Mouse (Mus musculus) liver, adult 2 months (tissue): ENCODE data around the gene Reck.

Experiments
- CTCF ChIP-seq: fragments of 200-500 bp; IDR thresholded peaks from 2 replicates; pipeline ENCODE4 v1.5.1; 2011; ENCODE audit warnings: low read depth, low read length, control low read depth
- POLR2A ChIP-seq: fragments of 200-500 bp; IDR thresholded peaks from 2 replicates; pipeline ENCODE4 v1.6.1; 2011; ENCODE audit warnings: low read length, control low read depth; ENCODE audit not compliant: insufficient read depth; ENCODE audit errors: extremely low read depth

DNA sequence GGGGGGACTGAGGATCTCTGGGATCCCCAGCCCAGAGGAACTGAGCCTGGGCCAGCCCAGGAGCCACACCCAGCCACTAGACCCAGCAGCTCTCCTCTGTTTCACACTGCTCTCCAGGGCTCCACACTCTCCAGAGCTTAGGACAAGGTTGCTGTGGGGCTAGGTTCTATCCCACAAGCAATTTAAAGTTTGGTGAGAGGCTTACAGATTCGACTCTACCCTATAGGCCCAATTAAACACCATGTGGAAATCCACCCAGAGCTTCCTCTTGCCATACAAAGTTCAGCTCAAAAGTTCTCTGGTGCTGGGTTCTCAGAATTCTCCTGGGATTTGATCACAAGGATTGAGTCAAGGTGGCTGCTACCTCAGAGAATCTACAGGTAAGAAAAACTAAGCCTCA, 35.2 kb upstream of the Reck start, which contains the start of gene Olfr157:
- TF ChIP-seq CTCF (no peak), POLR2A (no peak)
